Mouse (Mus musculus) liver, adult (tissue): ENCODE results near the gene Ufc1.
A peak's percentile ranks its signal among the peaks of the same experiment; 100 is the strongest.

ENCODE experiments used
- GATA4 ChIP-seq: IDR thresholded peaks from 2 replicates; pipeline ENCODE4 v1.6.1; 2014; ENCODE audit warnings: mild to moderate bottlenecking, low read length; ENCODE audit not compliant: insufficient replicate concordance

Ufc1 gene

GRCm38 (mm10) chr1:171279012-171279705 lies 15.7 kb downstream of the Ufc1 start:
- TF ChIP-seq GATA4 = no peak

- no peak for TF ChIP-seq GATA4
Measured at GRCm38 (mm10) chr1:171278436-171278835, 16.4 kb downstream of the Ufc1 start.

- no peak for TF ChIP-seq GATA4
Measured at GRCm38 (mm10) chr1:171277736-171278135, 17.1 kb downstream of the Ufc1 start.

- TF ChIP-seq GATA4 = no peak
Measured at GRCm38 (mm10) chr1:171276110-171276748, 18.6 kb downstream of the Ufc1 start.

DNA sequence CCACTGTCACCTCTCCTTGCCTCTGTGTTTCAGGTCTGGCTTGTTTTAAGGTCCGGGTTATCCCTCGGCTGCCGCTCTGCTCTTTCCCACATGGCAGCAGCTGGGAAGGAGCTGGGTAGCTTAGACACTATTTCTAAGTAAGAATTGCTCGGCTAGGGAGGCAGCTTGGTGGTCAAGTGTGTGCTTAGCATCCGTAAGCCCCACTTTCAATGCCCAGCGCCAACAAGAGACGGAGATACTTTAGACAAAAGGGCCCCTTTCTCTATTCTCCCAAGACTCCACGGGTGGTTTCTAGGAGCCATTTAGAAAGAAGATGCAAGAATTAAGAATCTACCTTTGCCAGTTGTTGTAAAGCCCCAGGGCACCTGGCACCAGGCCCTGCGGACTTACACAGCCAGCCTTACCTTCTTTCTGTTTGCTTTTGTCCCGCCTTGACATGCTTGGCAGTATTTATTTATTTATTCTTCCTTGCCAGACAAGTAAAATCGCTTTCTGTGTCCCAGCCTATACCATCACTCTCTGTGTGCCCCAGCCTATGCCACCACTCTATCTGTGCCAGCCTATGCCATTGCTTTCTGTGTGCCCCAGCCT lies 19.6 kb downstream of the Ufc1 start:
- TF ChIP-seq GATA4 = no peak

GRCm38 (mm10) chr1:171274171-171274570 lies 20.7 kb downstream of the Ufc1 start:
- TF ChIP-seq GATA4 = no peak

DNA sequence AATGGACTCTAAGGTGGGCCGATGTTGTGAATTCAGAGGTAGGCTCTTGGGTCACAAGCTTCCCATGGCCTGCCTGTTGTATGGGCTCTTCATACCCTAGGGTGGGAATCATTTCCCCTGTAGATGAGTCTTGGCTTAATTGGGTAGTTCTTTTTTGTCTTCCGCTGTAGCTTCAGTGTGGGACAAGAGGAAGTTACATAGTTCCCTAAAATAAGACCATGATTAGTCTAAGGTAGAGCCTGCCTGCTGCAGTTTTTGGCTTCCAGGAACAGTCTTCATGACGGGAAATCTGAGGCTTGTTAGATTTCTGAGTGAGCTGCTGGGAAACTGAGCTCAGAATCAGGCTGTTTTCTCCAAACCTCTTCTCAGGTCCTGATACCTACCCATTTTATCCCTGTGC lies 22.7 kb downstream of the Ufc1 start:
- no peak for TF ChIP-seq GATA4

- no peak for TF ChIP-seq GATA4
Measured at GRCm38 (mm10) chr1:171271622-171272021, 23.2 kb downstream of the Ufc1 start.

- TF ChIP-seq GATA4 = no peak
Measured at GRCm38 (mm10) chr1:171271196-171271595, 23.6 kb downstream of the Ufc1 start.

DNA sequence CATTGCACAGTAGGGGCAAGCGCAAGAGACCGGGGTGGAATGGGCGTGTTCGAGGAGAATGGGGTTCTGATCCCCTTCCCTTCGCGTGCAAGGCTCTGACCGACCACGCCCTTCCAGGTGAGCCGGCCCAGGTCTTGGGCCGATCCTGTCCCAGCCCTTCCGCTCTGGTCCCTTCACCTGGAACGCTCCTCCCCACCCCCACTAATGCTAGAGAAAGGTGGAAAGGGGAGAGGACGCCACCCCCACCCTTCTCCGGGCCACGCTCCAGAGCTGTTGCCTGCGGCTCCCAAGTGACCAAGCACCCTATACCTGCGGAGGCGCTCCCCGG lies 24.3 kb downstream of the Ufc1 start:
- TF ChIP-seq GATA4 = no peak; the same call in 1 of the 2 replicates

GRCm38 (mm10) chr1:171269848-171270572 lies 24.8 kb downstream of the Ufc1 start, which contains the start of gene B4galt3:
TSS of gene B4galt3 (plus strand) at chr1:171270328.
- TF ChIP-seq GATA4 = no peak; the same call in 1 of the 2 replicates

GRCm38 (mm10) chr1:171268341-171268740 lies 26.5 kb downstream of the Ufc1 start:
- TF ChIP-seq GATA4 = no peak

- TF ChIP-seq GATA4 = peak; percentile 92
Measured at GRCm38 (mm10) chr1:171265971-171266744, 28.7 kb downstream of the Ufc1 start.

DNA sequence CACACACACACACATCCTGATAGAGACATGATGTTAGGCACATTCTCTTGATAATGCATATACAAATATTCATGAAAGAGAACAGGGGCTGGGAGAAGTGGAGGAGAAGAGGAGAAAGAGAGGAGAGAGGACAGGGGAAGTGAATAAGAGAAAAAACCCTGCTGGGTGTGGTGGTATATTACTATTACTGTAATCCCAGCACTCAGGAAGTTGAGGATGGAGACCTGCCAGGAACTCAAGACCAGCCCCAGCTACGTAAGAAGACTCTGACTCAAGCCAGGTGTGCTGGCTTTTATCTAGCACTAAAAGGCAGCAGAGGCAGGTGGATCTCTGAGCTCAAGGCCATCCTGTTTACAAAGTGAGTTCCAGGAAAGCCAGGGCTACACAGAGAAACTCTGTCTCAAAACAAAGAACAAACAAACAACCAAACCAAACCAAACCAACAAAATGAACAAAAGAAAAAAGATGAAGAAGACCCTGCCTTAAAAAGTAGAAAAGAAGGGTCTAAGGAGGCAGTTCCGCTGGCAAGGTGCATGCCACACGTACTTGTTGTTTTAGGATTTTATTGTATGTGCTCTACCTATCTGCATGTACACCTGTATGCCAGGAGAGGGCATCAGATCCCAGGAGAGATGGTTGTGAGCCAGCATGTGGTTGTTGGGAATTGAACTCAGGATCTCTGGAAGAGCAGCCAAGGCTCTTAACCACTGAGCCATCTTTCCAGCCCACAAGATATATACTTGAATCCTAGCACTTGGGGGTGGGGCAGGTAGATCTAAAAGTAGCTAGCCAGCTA lies 31.0 kb downstream of the Ufc1 start:
- no peak for TF ChIP-seq GATA4
